Mouse (Mus musculus) heart, postnatal 25 days (tissue): Measurements from ENCODE around the gene Ctnna2. TPM values are rescaled to one million over a fixed set of nuclear protein-coding genes. Genes with fewer than 3 reads are reported as not detected.

Experiments
- DNase-seq: peaks from one replicate; pipeline ENCODE4 v3.0.0; 2022; ENCODE audit warnings: low spot score
- intact Hi-C: fragments of 180-260 bp; cut with DNase I; formaldehyde crosslinking; loops from one replicate; pipeline ENCODE4 v1.15.1; 2025
- total RNA-seq, 2 experiments: library from RNA; stranded (reverse); gene quantifications; 2 replicates each; pipeline ENCODE4 v1.2.3; 2021

Ctnna2 gene
- total RNA-seq, 2 experiments from 2014 or later = not detected

- intact Hi-C loops = no loop called here
- no peak for DNase-seq
Observed at GRCm38 (mm10) chr6:77604642-77605392, 374.7 kb downstream of the Ctnna2 start.

GRCm38 (mm10) chr6:77603914-77604313, 375.6 kb downstream of the Ctnna2 start:
- intact Hi-C loops = no loop called here
- DNase-seq = no peak

- DNase-seq = no peak
- intact Hi-C loops = no loop called here
Observed at GRCm38 (mm10) chr6:77599244-77599643, 380.3 kb downstream of the Ctnna2 start.

- DNase-seq = no peak
- intact Hi-C loops = no loop called here
Observed at GRCm38 (mm10) chr6:77582568-77582967, 396.9 kb downstream of the Ctnna2 start.

GRCm38 (mm10) chr6:77580926-77581325, 398.6 kb downstream of the Ctnna2 start:
- no peak for DNase-seq
- intact Hi-C loops = no loop called here

- intact Hi-C loops = no loop called here
- no peak for DNase-seq
Observed at GRCm38 (mm10) chr6:77578612-77579011, 400.9 kb downstream of the Ctnna2 start.

- DNase-seq = no peak
- intact Hi-C loops = no loop called here
Observed at GRCm38 (mm10) chr6:77577585-77577984, 401.9 kb downstream of the Ctnna2 start.

- intact Hi-C loops = no loop called here
- no peak for DNase-seq
Observed at GRCm38 (mm10) chr6:77572614-77573013, 406.9 kb downstream of the Ctnna2 start.

- DNase-seq = no peak
- intact Hi-C loops = no loop called here
Observed at GRCm38 (mm10) chr6:77569851-77570250, 409.6 kb downstream of the Ctnna2 start.

GRCm38 (mm10) chr6:77556181-77556580, 423.3 kb downstream of the Ctnna2 start:
- no peak for DNase-seq
- intact Hi-C loops = no loop called here

GRCm38 (mm10) chr6:77537055-77537807, 442.3 kb downstream of the Ctnna2 start:
- no peak for DNase-seq
- intact Hi-C loops = no loop called here

- DNase-seq = no peak
- intact Hi-C loops = no loop called here
Observed at GRCm38 (mm10) chr6:77527636-77528035, 451.9 kb downstream of the Ctnna2 start.

- intact Hi-C loops = no loop called here
- no peak for DNase-seq
Observed at GRCm38 (mm10) chr6:77521836-77522235, 457.7 kb downstream of the Ctnna2 start.

GRCm38 (mm10) chr6:77516515-77516914, 463.0 kb downstream of the Ctnna2 start:
- intact Hi-C loops = no loop called here
- DNase-seq = no peak

GRCm38 (mm10) chr6:77511805-77512204, 467.7 kb downstream of the Ctnna2 start:
- intact Hi-C loops = no loop called here
- no peak for DNase-seq

- no peak for DNase-seq
- intact Hi-C loops = no loop called here
Observed at GRCm38 (mm10) chr6:77491721-77492120, 487.8 kb downstream of the Ctnna2 start.

- intact Hi-C loops = no loop called here
- no peak for DNase-seq
Observed at GRCm38 (mm10) chr6:77486658-77487057, 492.8 kb downstream of the Ctnna2 start.

- DNase-seq = no peak
- intact Hi-C loops = no loop called here
Observed at GRCm38 (mm10) chr6:77482081-77482480, 497.4 kb downstream of the Ctnna2 start.

GRCm38 (mm10) chr6:77475354-77475753, 504.1 kb downstream of the Ctnna2 start:
- intact Hi-C loops = no loop called here
- peak; percentile 26 for DNase-seq

- no peak for DNase-seq
- intact Hi-C loops = no loop called here
Observed at GRCm38 (mm10) chr6:77473256-77473655, 506.2 kb downstream of the Ctnna2 start.

GRCm38 (mm10) chr6:77468058-77468457, 511.4 kb downstream of the Ctnna2 start:
- intact Hi-C loops = no loop called here
- DNase-seq = no peak
